In genomic region chr2:146290871-146291637, GRCm38 (mm10) we compare ENCODE assay signal across 10 mouse cellular contexts.
DNase-seq lines count a peak whose midpoint lies in the region; ATAC-seq lines count a peak whose summit lies in the region.
"Had no signal": no experiment of that assay in that cellular context is flagged by ENCODE, and none has a peak within 500 bp of the region (broad histone marks: within the 10 kb centered on the region; RNA-seq: fewer than 3 reads in every experiment).

No protein-coding gene starts in this region.

- no peak overlapping the region for H3K9ac ChIP-seq in embryonic facial prominence, embryonic 14.5 days (ENCODE audit: low read depth, low read length)
- no peak overlapping the region for H3K9ac ChIP-seq in intestine, embryonic 16.5 days (ENCODE audit: low read depth, low read length)
- H3K9ac ChIP-seq in stomach, embryonic 14.5 days (replicated peaks; ENCODE audit: low read depth, low read length): no peak overlapping the region

- H3K4me3 ChIP-seq in embryonic facial prominence, embryonic 14.5 days (ENCODE audit: low read depth, low read length): no peak overlapping the region
- no peak overlapping the region for H3K4me3 ChIP-seq in intestine, embryonic 16.5 days (ENCODE audit: low read length)
- H3K4me3 ChIP-seq in midbrain, embryonic 10.5 days: no peak overlapping the region
- no peak overlapping the region for H3K4me3 ChIP-seq in stomach, embryonic 14.5 days (ENCODE audit: low read depth, low read length)
- H3K4me3 ChIP-seq: erythroblast, embryonic 14.5 days had no signal

- peaks cover 4% of the 10 kb centered on the region; the same call in 1 of the 2 replicates for H3K4me1 ChIP-seq in embryonic facial prominence, embryonic 14.5 days (ENCODE audit: control insufficient read depth, insufficient read depth, low read length)
- 0 out of 2 replicates have a peak, but pooled peaks cover 4% of the 10 kb centered on the region for H3K4me1 ChIP-seq in intestine, embryonic 16.5 days (ENCODE audit: control insufficient read depth, insufficient read depth, low read length)
- peaks cover 42% of the 10 kb centered on the region for H3K4me1 ChIP-seq in midbrain, embryonic 10.5 days
- H3K4me1 ChIP-seq in stomach, embryonic 14.5 days (ENCODE audit: control insufficient read depth, insufficient read depth, low read length): 0 out of 2 replicates have a peak, but pooled peaks cover 4% of the 10 kb centered on the region

- 31% methylated on average over 14 of the region's 14 CpGs for WGBS in embryonic facial prominence, embryonic 14.5 days
- 51% methylated on average over 14 of the region's 14 CpGs for WGBS in intestine, embryonic 16.5 days
- WGBS in midbrain, embryonic 10.5 days: 29% methylated on average over 14 of the region's 14 CpGs
- WGBS in stomach, embryonic 14.5 days: 43% methylated on average over 14 of the region's 14 CpGs

- no peaks in the 10 kb centered on the region for H3K27me3 ChIP-seq in embryonic facial prominence, embryonic 14.5 days (replicated peaks; ENCODE audit: control insufficient read depth, insufficient read depth, low read length)
- H3K27me3 ChIP-seq in intestine, embryonic 16.5 days (replicated peaks; ENCODE audit: control insufficient read depth, insufficient read depth, low read length): no peaks in the 10 kb centered on the region
- H3K27me3 ChIP-seq in midbrain, embryonic 10.5 days (ENCODE audit: low read depth, poor library complexity, severe bottlenecking): no peaks in the 10 kb centered on the region
- H3K27me3 ChIP-seq in stomach, embryonic 14.5 days (ENCODE audit: control insufficient read depth, insufficient read depth, low read length): no peaks in the 10 kb centered on the region

- no peaks in the 10 kb centered on the region for H3K9me3 ChIP-seq in embryonic facial prominence, embryonic 14.5 days (ENCODE audit: control insufficient read depth, low read length)
- no peaks in the 10 kb centered on the region for H3K9me3 ChIP-seq in intestine, embryonic 16.5 days (ENCODE audit: control insufficient read depth, low read length)
- H3K9me3 ChIP-seq in midbrain, embryonic 10.5 days (replicated peaks): no peaks in the 10 kb centered on the region
- H3K9me3 ChIP-seq in stomach, embryonic 14.5 days (ENCODE audit: control insufficient read depth, low read depth, low read length): no peaks in the 10 kb centered on the region

- peak; percentile 29 for DNase-seq in ES-CJ7 (ENCODE audit: low read depth, low spot score)
- peak; percentile 78 for DNase-seq in embryonic facial prominence, embryonic 14.5 days (ENCODE audit: low spot score)
- peak; percentile 67 for DNase-seq in midbrain, embryonic 10.5 days (ENCODE audit: low spot score)
- DNase-seq in spleen, adult 18-20 months: no peak
- no peak for DNase-seq in adipocyte (ENCODE audit: low spot score)
- DNase-seq in urinary bladder, postnatal 10 days (ENCODE audit: low spot score): no peak

- no peaks in the 10 kb centered on the region for H3K36me3 ChIP-seq in embryonic facial prominence, embryonic 14.5 days (ENCODE audit: control insufficient read depth, insufficient read depth, low read length)
- H3K36me3 ChIP-seq in intestine, embryonic 16.5 days (ENCODE audit: control insufficient read depth, insufficient read depth, low read length): no peaks in the 10 kb centered on the region
- H3K36me3 ChIP-seq in midbrain, embryonic 10.5 days: no peaks in the 10 kb centered on the region
- no peaks in the 10 kb centered on the region for H3K36me3 ChIP-seq in stomach, embryonic 14.5 days (ENCODE audit: control insufficient read depth, insufficient read depth, low read length)

- H3K27ac ChIP-seq in embryonic facial prominence, embryonic 14.5 days (replicated peaks; ENCODE audit: low read depth, low read length): no peak overlapping the region
- H3K27ac ChIP-seq in intestine, embryonic 16.5 days (ENCODE audit: low read length): no peak overlapping the region
- H3K27ac ChIP-seq in midbrain, embryonic 10.5 days (replicated peaks): peak overlapping the region; percentile 79
- no peak overlapping the region for H3K27ac ChIP-seq in stomach, embryonic 14.5 days (ENCODE audit: low read length)
- H3K27ac ChIP-seq: macrophage had no signal

- peak; percentile 91 for ATAC-seq in embryonic facial prominence, embryonic 14.5 days (ENCODE audit: low read depth)
- peak; percentile 46; the same call in 1 of the 2 replicates for ATAC-seq in intestine, embryonic 16.5 days
- peak; percentile 37; the same call in 1 of the 2 replicates for ATAC-seq in stomach, embryonic 14.5 days (ENCODE audit: insufficient number of reproducible peaks, insufficient read depth, low FRiP score, low read depth)

- H3K4me2 ChIP-seq in embryonic facial prominence, embryonic 14.5 days (ENCODE audit: low read depth, low read length): no peak overlapping the region
- H3K4me2 ChIP-seq in intestine, embryonic 16.5 days (ENCODE audit: low read depth, low read length): no peak overlapping the region
- H3K4me2 ChIP-seq in stomach, embryonic 14.5 days (replicated peaks; ENCODE audit: low read depth, low read length): no peak overlapping the region

Comparison
In these comparisons a context has a peak if more than half of its experiments do, and no peak if none do; other contexts are left out.
1. DNase-seq: peak in ES-CJ7 (single experiment), embryonic facial prominence, embryonic 14.5 days (single experiment) and midbrain, embryonic 10.5 days (single experiment); none in spleen, adult 18-20 months (0 of 2), adipocyte (single experiment) and urinary bladder, postnatal 10 days (single experiment).
2. ATAC-seq: peak in every context shown above with its lines; median percentile 91 in embryonic facial prominence, embryonic 14.5 days; 46 in intestine, embryonic 16.5 days; 37 in stomach, embryonic 14.5 days.